Comparison of ENCODE assay signal across 8 mouse cellular contexts in the genomic region with DNA sequence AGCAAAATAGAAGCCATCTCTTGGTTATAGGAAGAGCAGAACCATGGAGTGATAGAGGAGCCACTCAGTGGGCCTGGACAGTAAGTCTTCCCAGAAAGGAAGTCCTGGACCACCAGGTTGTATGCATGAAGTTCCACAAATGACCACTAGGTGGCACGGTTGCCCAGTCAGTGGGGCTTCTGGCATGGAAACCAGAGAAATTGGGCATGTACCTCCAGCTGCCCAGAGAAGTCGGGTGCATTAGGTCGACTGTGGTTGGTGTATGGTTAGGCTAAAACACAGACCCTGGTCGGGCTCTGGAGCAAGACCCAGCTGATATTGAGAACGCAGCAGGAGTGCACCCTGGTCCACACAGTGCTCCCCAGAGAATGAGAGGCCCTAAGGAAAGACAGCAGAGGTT. TPM values are rescaled to one million over a fixed set of nuclear protein-coding genes. Genes with fewer than 3 reads are reported as not detected.
A peak's percentile ranks its signal among the peaks of the same experiment; 100 is the strongest.
DNase-seq lines count a peak whose midpoint lies in the region; ATAC-seq and TF ChIP-seq lines count a peak whose summit lies in the region.

No protein-coding gene starts in this region.

- H3K9me3 ChIP-seq in ES-E14 (ENCODE audit: control insufficient read depth, insufficient read depth, low read depth, low read length): no peaks in the 10 kb centered on the region
- no peaks in the 10 kb centered on the region for H3K9me3 ChIP-seq in forebrain, embryonic 13.5 days (replicated peaks)
- H3K9me3 ChIP-seq in lung, embryonic 14.5 days (ENCODE audit: low read depth, low read length): no peaks in the 10 kb centered on the region

- H3K27ac ChIP-seq in ES-E14 (ENCODE audit: insufficient read depth, low read depth, low read length, poor library complexity, severe bottlenecking): no peak overlapping the region
- H3K27ac ChIP-seq in forebrain, embryonic 13.5 days: no peak overlapping the region
- H3K27ac ChIP-seq in layer of hippocampus, adult 2 months: no peak overlapping the region
- H3K27ac ChIP-seq in lung, embryonic 14.5 days (ENCODE audit: low read depth): no peak overlapping the region

- H3K4me1 ChIP-seq in ES-E14 (ENCODE audit: control insufficient read depth in 2 of 2, insufficient read depth in 2 of 2, low read length in 2 of 2, poor library complexity in 1 of 2): no peaks in the 10 kb centered on the region
- peaks cover 8% of the 10 kb centered on the region for H3K4me1 ChIP-seq in forebrain, embryonic 13.5 days
- H3K4me1 ChIP-seq in lung, embryonic 14.5 days (ENCODE audit: insufficient read depth): no peaks in the 10 kb centered on the region

- peak; percentile 98 for TF ChIP-seq CTCF in layer of hippocampus, adult 2 months (conservative IDR thresholded peaks at IDR 0.05)
- TF ChIP-seq CTCF in lung, embryonic 14.5 days (IDR thresholded peaks at IDR 0.05; ENCODE audit: low read depth): peak; percentile 100

- peak; percentile 59 for ATAC-seq in forebrain, embryonic 13.5 days
- ATAC-seq in hematopoietic stem cell, adult 5-6 weeks (replicated peaks in 1 of 2; ENCODE audit: insufficient read depth in 1 of 2, low FRiP score in 2 of 2, low TSS enrichment in 1 of 2, low read depth in 1 of 2, poor library complexity in 2 of 2, severe bottlenecking in 2 of 2): peak; percentile 47 to 59
- ATAC-seq in lung, embryonic 14.5 days (ENCODE audit: insufficient read depth): peak; percentile 38

- 3% methylated on average over 5 of the region's 5 CpGs for WGBS in forebrain, embryonic 13.5 days
- WGBS in lung, embryonic 14.5 days: 4% methylated on average over 5 of the region's 5 CpGs

- H3K27me3 ChIP-seq in forebrain, embryonic 13.5 days: no peaks in the 10 kb centered on the region; the same call in 1 of the 2 replicates
- no peaks in the 10 kb centered on the region for H3K27me3 ChIP-seq in lung, embryonic 14.5 days (ENCODE audit: insufficient read depth, low read length)

- H3K4me3 ChIP-seq in ES-E14 (ENCODE audit: insufficient read depth in 1 of 2, low read depth in 1 of 2, low read length in 2 of 2, poor library complexity in 1 of 2, severe bottlenecking in 1 of 2): no peak overlapping the region
- no peak overlapping the region for H3K4me3 ChIP-seq in forebrain, embryonic 13.5 days
- H3K4me3 ChIP-seq in layer of hippocampus, adult 2 months: no peak overlapping the region
- no peak overlapping the region for H3K4me3 ChIP-seq in lung, embryonic 14.5 days (ENCODE audit: low read depth, low read length)

- no peak overlapping the region for H3K9ac ChIP-seq in ES-E14 (ENCODE audit: insufficient read depth, low read depth, low read length, poor library complexity, severe bottlenecking)
- no peak overlapping the region for H3K9ac ChIP-seq in forebrain, embryonic 13.5 days
- H3K9ac ChIP-seq in lung, embryonic 14.5 days: no peak overlapping the region

- in situ Hi-C loops in ES-E14 (cut with MboI; ENCODE audit: low sequenced_read_pairs in 2 of 2, unreplicated experiment in 2 of 2): loop anchor here in 1 of 2 experiments (25.0 kb wide), 1 partner anchor 311 kb away; no protein-coding TSS in a partner anchor

- H3K4me2 ChIP-seq in forebrain, embryonic 13.5 days: no peak overlapping the region
- H3K4me2 ChIP-seq in lung, embryonic 14.5 days: no peak overlapping the region

- H3K36me3 ChIP-seq in ES-E14 (ENCODE audit: control insufficient read depth, insufficient read depth, low read length, poor library complexity, severe bottlenecking): no peaks in the 10 kb centered on the region
- H3K36me3 ChIP-seq in forebrain, embryonic 13.5 days (ENCODE audit: poor library complexity, severe bottlenecking): no peaks in the 10 kb centered on the region
- no peaks in the 10 kb centered on the region for H3K36me3 ChIP-seq in lung, embryonic 14.5 days (ENCODE audit: insufficient read depth)

- DNase-seq in ES-E14 (ENCODE audit: low read depth, low spot score): peak; percentile 83
- DNase-seq in c-Kit-positive CD71-positive TER-119-positive erythroid progenitor cells, embryonic 14.5 days (ENCODE audit: low spot score): peak; percentile 70
- peak; percentile 72 to 90 for DNase-seq in layer of hippocampus, adult 2 months (ENCODE audit: low spot score in 2 of 2)
- peak; percentile 96 for DNase-seq in lung, embryonic 14.5 days
- DNase-seq in ovary, adult 18-20 months (ENCODE audit: low spot score): peak; percentile 41
- DNase-seq in thymus, postnatal 0 days (ENCODE audit: low spot score): peak; percentile 85

TF ChIP-seq in ES-E14, 5 proteins besides CTCF, POLR2A, EP300 and RAD21:
- TF ChIP-seq MAFK (IDR thresholded peaks at IDR 0.05; ENCODE audit: insufficient read depth, low read depth, low read length): no peak
- peak; percentile 71; the same call in 1 of the 2 replicates for TF ChIP-seq ZC3H11A (IDR thresholded peaks at IDR 0.05; ENCODE audit: borderline replicate concordance, low read depth, low read length)

RNA-seq across cellular contexts. Expression of a gene that starts 38.8 kb away (rescaled TPM):
- 2.9 and 3.3 TPM in 2 replicates for total RNA-seq in ES-E14 (2012; rRNA removed)
- 2.6 and 3.3 TPM in 2 replicates for polyA plus RNA-seq in forebrain, embryonic 13.5 days (2015; fragmentation: Nextera tagmentation; extraction: Ambion mirVana)
- 8.0 and 8.6 TPM in 2 replicates for total RNA-seq in hematopoietic stem cell, adult 5-6 weeks (2017)
- under 1 TPM; 0.15 to 0.22 TPM for total RNA-seq in layer of hippocampus, adult 2 months (2021)
- polyA plus RNA-seq in lung, embryonic 14.5 days (2014; fragmentation: Nextera tagmentation; extraction: Ambion mirVana): 4.3 and 4.8 TPM in 2 replicates
- 8.6 and 12.6 TPM in 2 replicates for polyA plus RNA-seq in thymus, postnatal 0 days (2015; fragmentation: Nextera tagmentation; extraction: Ambion mirVana)

Comparison
In these comparisons a context has a peak if more than half of its experiments do, and no peak if none do; other contexts are left out.
1. DNase-seq: peak in every context shown above with its lines; median percentile 96 in lung, embryonic 14.5 days; 85 in thymus, postnatal 0 days; 83 in ES-E14; 81 in layer of hippocampus, adult 2 months; 70 in c-Kit-positive CD71-positive TER-119-positive erythroid progenitor cells, embryonic 14.5 days; 41 in ovary, adult 18-20 months.